Mouse (Mus musculus) left cerebral cortex, postnatal 14 days (tissue): Measurements from ENCODE around the gene Rhbg. TPM values are rescaled to one million over a fixed set of nuclear protein-coding genes. Genes with fewer than 3 reads are reported as not detected.
A peak's percentile ranks its signal among the peaks of the same experiment; 100 is the strongest.
"Not testable (repeated sequence)": the region's sequence is repeated elsewhere in the genome, so short reads cannot be mapped to it uniquely, and the experiment has no call there.

Experiments
- DNase-seq, 2 experiments: peaks; one replicate each; pipeline ENCODE4 v3.0.0; 2021 to 2022; ENCODE audit warnings: low spot score in 2 of 2, mixed read lengths in 1 of 2
- intact Hi-C: fragments of 180-260 bp; cut with DNase I; formaldehyde crosslinking; loops from one replicate; pipeline ENCODE4 v1.15.1; 2025
- long read RNA-seq, 2 experiments: library from polyadenylated mRNA; stranded (forward); transcript quantifications; one replicate each; pipeline ENCODE4 v2.0.0; 2021
- total RNA-seq, 2 experiments: library from RNA; stranded (reverse); gene quantifications; 2 replicates each; pipeline ENCODE4 v1.2.3; 2021

Rhbg gene
- under 1 TPM in 1 of 2 experiments, not detected in 1; 0.18 TPM for total RNA-seq
- long read RNA-seq, experiment 1, result 0 reads
- long read RNA-seq, experiment 2, result 0 reads

DNA sequence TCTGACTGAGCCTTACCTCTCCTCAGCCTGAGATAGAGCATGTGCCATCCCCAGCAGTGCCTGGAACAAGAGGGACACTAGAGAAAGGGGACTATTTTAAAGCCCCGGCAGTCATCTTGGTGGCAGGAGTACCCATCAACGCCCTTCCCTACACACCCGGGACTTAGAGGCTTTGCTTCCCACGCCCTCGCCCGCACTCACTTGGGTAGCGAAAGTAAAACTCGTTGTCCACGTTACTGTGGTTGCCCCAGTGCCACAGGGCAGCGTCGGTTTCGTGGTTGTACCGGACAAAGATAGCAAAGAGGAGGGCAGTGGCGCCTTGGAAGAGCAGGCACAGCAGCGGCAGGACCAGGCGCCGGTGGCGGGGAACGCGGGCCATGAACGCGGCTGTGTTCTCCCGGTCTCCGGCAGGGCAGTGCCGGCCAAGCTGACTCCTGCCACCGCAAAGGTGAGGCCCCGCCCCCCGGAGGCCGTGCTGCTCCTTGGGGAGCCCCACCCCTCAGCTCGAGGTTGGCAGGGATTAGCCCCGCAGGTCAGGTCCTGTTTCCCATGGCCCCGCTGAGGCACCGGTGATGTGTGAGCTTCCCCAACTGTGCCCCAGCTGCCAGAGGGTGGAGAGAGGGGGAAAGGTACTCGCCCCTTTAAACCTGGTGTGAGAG is at the start of gene Rhbg:
Rhbg (minus strand) TSS at position 442 of the 659 bp plus-strand sequence.
- no peak for DNase-seq
- intact Hi-C loops, result no loop called here

DNA sequence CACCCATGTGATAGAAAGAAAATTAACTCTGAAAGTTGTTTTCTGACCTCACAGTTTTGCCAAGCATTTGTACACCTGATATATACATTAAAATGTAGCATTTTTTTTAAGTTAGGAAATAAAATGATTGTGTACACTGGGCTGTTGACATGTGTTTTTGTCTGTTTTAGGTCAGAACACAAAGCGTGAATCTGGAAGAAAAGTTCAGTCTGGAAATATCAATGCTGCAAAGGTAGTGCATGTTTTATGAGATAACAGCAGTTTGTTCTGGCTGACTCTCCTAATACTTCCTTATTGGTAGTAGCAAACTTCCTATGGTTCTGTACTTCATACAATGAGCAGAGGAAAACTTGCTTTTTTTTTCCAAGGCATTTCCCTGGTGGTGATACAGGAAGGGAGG is 44.7 kb upstream of the Rhbg start:
- intact Hi-C loops, result no loop called here
- DNase-seq, result no peak

DNA sequence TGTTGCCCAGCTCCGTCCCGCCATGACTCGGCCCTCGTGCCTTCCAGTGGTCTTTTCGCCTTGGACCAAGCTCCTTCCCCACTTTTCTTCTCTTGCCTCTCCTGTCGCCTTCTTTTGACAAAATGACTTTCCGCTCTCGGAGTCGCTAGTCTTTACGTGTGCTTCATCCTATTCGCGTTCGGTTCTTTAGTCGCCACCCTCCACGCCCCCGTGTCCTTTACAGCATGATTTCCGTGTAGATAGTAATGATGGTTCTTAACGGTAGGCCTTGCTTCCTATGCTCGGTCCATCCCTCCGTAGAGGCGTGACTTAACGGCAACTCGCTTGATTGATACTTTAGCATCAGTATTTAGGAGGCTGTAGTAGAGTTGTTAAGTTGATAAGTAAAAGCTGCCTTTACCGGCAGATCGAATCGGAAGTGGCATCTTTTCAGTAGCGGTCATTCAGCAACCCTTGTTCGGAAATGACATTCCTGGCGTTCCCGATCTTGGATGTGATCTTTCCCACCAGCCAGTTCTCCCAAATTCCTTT is 42.9 kb upstream of the Rhbg start:
- peak; percentile 60 to 73 for DNase-seq
- intact Hi-C loops, result no loop called here

DNA sequence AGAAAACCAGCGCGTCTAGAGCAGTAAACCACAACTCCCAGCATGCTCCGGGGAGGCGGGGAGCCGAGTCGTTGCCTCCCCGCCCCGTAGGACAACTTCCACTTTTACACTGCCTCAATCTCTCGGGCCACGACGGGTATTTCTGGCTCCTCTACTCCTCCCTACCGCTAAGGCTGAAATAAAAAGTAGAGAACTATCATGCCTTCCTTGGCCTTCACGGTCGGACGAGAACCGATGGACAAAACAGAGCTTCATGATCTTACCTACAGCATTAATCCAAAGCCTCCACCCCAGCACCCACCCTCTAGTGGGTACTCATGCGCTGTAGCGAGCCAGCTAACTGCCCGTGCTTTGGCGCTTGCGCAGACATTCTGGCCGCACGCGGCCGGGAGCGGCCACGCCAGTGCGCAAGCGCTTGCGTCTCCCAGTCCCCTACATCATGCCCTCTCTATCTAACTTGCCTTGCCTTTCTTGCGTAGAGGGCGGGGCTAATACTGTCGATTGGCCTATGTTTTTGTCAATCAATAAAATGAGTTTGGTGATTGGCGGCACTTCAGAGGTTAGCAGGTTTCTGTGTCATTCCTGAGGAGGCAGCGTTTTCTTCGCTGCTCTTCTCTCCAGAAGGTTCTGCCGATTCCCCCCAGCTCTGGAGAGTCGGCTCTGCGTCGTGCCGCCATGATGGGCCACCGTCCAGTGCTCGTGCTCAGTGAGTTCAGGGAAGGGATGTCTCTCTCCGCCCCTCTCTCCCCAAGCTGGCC is 42.2 kb upstream of the Rhbg start, which contains the start of the genes Tsacc and Cct3:
Tsacc (minus strand) TSS at position 439 of the 758 bp plus-strand sequence.
Cct3 (plus strand) TSS at position 556 of the 758 bp plus-strand sequence.
- intact Hi-C loops, result no loop called here
- DNase-seq, result peak; percentile 98 to 99

DNA sequence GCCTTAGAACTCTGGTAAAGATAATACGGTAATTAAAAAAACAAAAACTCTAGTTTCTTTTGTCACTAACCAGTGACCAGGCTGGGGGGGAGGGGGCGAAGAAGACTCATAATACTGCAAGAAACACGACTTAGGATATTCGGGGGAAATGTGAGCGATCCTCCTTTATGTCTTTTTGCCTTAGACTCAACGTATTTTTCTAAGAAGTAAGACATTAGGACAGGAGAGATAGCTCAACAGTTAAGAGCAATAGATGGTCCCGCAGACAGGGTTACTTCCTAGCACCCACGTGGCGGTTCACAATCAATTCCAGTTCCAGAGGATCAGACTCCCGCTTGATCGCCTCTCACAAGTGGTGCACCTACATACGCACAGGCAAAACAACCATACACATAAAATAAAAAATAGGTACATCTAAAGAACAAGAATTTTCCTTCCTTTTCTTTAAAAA is 41.6 kb upstream of the Rhbg start:
- intact Hi-C loops, result no loop called here
- DNase-seq, result peak in 1 of 2 experiments; percentile 22

DNA sequence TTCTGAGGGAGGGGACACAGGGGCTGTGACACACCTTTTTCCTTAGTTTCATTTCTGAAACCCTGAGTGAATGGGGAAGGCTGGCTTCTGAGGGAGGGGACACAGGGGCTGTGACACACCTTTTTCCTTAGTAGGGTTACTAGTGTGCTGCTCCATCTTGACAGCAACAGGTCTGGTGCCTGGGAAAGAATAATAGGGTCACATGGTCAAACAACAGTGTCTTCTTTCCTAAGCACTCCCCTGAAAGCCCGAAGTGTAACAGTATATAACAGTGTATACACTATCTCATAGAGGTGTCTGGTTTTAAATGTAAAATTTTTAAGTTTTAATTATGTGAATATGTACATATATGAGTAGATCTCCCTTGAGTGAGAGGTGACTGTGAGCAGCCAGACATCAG is 40.8 kb upstream of the Rhbg start:
- DNase-seq, intact Hi-C loops: not testable (repeated sequence)

DNA sequence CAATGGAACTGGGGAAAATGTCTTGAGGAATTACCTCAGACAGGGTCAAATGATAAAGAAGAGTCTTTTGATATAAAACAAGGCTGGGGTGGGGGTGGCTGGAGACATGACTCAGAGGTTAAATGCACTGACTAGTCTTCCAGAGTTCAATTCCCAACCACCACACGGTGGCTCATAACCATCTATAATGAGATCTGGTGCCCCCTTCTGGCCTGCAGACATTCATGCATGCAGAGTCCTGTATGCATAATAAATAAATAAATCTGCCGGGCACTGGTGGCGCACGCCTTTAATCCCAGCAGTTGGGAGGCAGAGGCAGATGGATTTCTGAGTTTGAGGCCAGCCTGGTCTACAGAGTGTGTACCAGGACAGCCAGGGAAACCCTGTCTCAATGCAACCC is 37.5 kb upstream of the Rhbg start:
- peak; percentile 12 to 28 for DNase-seq
- intact Hi-C loops, result loop anchor here (5.0 kb wide), 1 partner anchor 100 kb away; no protein-coding TSS in a partner anchor

DNA sequence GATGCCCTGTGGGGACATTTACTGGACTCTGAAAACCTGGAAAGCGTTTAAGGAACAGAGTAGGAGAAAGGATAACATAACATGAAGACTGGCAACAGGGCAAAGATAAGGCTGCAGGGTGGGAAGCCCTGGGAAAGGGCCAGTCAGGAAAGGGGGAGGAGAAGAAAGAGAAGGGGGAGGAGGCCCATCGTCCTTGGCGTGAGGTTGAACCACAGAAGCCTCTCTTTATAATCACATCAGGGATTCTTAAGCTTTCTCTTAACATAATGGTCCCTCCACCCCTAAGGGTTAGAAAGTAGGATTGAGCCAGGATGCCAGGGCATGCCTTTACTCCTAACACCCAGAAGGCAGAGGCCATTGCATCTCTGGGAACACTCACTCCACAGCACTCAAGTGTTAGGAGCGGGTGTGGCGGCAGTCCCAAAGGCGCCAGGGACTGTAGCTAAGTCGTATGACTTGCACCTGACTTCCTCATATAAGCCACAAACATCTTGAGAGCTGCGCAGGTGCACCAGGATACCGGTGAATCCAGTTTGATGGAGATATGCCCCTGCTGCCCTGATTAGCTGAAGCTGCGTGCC is 33.7 kb upstream of the Rhbg start:
- DNase-seq, intact Hi-C loops: not testable (repeated sequence)

DNA sequence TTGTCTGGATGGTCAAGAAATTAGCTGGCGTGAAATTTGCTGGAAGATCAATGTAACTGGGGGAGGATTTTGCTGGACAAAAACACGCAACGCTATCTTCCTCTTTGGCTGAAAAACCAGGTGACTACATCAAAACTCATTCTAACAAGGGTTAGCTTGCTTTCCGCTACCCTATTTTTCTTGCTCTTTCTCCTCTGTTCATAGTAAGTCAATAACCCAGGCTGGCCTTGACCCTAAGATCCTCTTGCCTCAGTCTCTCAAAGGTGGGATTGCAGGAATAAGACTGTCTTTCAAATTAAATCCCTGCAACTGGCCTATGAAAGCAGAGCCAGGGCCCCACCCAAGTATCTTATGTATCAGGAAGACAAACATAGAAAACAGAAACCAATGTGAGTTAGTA is 32.6 kb upstream of the Rhbg start, which contains the start of gene Gm38392:
Gm38392 (minus strand) TSS at position 101 of the 400 bp plus-strand sequence.
- no peak for DNase-seq
- intact Hi-C loops, result no loop called here

DNA sequence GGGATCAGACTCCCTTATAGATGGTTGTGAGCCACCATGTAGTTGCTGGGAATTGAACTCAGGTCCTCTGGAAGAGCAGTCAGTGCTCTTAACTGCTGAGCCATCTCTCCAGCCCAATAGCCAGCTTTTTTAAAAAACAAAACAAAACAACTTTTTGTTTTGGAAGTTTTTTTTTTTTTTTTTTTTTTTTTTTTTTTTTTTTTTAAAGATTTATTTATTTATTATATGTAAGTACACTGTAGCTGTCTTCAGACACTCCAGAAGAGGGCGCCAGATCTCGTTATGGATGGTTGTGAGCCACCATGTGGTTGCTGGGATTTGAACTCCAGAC is 31.0 kb upstream of the Rhbg start:
- DNase-seq, intact Hi-C loops: not testable (repeated sequence)

DNA sequence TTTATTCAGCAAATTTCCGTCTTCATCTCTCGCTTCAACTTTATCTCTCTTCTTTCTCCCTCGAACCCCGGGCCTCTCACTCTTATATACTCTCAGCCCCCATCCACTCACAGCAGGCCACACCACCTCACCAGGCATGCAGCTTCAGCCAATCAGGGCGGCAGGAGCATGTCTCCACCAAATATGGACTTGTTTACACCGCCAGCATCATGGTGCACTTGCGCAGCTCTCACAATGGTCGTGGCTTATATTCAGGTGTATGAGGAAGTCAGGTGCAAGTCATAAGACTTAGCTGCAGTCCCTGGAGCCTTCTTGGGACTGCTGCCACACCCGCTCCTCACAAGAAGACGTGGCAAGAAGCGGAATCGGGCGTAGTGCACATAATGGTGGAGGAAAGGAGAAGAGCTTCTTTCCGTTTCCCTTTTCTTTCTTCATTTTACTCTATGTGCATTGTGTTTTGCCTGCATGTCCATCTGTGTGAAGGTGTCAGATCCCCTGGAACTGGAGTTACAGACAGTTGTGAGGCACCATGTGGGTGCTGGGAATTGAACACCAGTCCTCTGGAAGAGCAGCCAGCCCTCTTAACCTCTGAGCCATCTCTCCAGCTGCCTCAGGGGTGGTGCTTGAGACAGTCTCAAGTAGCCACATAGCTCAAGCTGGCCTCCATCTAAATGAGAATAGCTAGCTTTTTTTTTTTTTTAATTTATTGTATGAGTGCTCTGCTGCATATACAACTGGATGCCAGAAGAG is 30.5 kb upstream of the Rhbg start:
- DNase-seq, result not testable (repeated sequence)
- intact Hi-C loops, result loop anchor here (5.0 kb wide), 1 partner anchor 38 kb away; no protein-coding TSS in a partner anchor

DNA sequence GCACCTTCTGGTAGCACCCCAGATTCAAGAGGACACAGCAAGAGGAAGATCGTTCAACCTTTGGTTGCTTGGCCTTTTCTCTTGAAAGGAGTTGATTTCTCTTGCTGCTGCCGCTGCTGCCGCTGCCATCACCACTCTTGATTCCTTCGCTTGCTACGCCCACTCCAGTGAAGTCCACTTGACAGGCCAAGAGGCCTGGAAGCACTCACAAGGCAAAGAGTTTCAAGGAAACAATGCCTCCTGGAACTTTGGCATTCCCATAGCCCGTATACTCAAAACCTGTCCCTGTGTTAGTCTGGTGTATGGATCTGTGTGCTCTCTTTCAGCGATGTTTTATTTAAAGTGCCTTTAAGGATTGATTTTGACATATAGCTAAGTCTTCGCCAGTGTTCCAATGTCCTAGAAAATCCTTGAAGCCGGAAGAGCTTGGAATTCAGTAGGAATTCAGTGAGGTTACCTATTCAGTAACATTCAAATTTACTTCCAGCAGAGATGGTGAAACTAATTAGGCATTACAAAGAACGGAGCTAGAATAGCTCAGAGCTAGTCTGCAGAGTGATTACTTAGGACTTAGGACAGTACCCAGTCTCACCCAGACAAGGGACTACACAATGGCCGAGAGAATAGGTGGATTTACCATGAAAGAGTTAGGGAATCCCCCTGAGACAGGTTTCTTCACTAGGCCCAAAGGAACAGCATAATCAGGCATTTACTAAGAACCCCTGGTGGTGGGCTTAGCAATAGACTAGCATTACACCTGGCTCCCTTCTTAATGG is 26.8 kb upstream of the Rhbg start:
- intact Hi-C loops, result loop anchor here (5.0 kb wide), 1 partner anchor 34 kb away; no protein-coding TSS in a partner anchor
- not testable (repeated sequence) for DNase-seq

DNA sequence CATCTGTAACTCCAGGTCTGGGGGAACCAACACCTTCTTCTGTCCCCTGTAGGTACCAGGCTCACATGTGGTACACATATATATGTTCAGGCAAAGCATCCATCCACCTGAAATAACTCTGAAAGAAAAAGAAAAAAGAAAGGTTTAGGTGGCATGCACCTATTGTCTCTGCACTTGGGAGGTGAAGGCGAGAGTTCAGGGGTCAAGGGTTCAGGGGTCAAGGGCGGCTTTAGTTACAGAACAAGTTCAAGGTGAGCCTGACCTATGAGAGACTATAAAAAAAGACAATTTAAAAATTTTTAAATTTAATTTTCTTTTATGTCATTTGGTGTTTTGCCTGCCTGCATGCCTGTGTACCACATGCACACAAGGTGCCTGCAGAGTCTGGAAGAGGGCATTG is 25.5 kb upstream of the Rhbg start:
- intact Hi-C loops, result loop anchor here (5.0 kb wide), 1 partner anchor 33 kb away; no protein-coding TSS in a partner anchor

DNA sequence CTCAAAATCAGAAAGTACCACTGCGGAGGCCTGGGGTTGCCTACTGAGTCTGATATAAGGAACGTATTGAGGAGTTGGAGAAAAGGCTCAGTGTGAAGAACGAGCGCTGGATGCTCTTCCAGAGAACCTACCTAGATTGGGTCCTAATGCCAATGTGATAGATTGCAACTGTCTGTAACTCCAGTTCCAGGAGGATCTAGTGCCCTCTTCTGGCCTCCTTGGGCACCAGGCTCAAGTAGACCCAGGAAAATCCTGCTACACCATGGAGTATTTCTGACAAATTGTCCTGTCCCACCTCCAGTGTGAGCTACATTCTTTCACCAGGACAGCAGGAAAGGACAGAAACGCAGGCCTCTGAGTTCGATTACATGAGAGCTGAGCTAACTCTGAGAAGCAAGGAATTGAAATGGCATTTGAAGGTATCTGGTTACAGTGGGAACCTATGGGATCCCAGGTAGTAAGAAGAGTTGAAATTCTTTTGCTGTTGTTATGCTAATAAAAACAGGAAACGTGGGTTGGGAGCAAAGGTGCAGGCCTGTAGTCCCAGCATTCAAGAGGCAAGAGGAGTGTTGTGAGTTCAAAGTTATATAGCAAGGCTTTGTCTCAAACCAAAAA is 22.1 kb upstream of the Rhbg start:
- peak; percentile 17 to 32 for DNase-seq
- intact Hi-C loops, result no loop called here

More for the DNA sequence above, 25.5 kb upstream of the Rhbg start:
- DNase-seq, result no peak

DNA sequence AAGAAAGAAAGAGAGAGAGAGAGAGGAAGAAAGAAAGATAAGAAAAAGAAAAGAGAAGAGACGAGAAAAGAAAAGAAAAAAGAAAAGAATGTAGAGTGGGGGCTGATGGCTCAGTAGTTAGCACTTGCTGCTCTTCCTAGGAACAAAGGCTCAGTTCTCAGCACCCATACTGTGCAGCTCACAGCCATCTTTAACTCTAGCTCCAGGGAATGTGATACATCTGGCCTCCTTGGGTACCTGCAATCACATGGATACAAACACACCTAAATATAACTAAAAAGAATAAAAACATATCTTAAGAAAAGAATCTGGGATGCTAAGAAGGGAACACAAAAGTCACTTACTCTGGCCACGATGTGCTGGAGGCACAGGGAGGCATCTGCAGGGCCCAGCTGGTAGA is 21.6 kb upstream of the Rhbg start:
- intact Hi-C loops, result no loop called here
- DNase-seq, result no peak

DNA sequence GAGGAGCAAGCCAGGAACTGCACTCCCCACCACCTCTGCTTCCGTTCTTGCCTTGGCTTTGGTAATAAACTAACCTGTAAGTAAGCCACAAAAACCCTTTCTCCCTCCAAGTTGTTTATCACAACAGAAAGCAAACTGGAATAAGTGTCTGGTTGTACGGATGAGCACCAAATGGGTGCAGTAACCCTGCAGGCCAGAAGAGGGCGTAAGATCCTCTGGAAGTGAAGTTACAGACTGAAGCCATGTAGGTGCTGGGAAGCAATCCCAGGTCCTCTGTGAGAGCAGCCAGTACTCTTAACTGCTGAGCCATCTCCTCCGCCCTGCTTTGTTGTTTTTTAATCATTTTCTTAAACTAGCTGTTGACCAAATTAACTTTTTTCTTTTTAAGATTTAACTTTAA is 19.5 kb upstream of the Rhbg start:
- intact Hi-C loops, result no loop called here
- DNase-seq, result no peak

DNA sequence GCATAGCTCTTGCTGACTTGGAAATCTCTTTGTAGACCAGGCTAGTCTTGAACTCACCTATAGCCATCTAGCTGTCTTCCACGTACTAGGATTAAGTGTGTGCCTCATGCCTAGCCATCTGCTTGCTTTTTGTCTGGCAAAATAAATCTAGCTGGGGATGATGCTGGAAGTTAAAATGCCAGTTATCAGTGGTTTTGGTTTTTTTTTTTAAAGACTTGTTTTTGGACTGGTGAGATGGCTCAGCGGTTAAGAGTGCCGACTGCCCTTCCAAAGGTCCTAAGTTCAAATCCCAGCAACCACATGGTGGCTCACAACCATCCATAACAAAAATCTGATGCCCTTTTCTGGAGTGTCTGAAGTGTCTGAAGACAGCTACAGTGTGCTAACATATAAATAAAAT is 17.4 kb upstream of the Rhbg start:
- intact Hi-C loops, result no loop called here
- no peak for DNase-seq

DNA sequence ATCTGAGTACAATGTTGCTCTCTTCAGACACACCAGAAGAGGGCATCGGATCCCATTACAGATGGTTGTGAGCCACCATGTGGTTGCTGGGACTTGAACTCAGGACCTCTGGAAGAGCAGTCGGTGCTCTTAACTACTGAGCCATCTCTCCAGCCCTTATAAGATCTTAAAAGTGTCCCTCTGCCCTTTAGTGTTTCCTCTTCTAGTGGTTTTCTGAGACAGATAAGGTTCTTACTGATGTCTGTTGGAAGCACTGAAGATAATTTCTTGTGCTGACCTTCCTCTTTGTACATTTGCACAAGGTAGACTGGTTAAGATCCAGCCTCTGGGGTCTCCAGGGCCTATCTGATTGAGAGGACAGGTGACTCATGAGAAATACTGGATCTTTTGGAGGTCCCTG is 16.8 kb upstream of the Rhbg start:
- DNase-seq, intact Hi-C loops: not testable (repeated sequence)
